Mouse (Mus musculus) heart, adult 8-10 months (tissue): Measurements from ENCODE around the gene Sept12. TPM values are rescaled to one million over a fixed set of nuclear protein-coding genes. Genes with fewer than 3 reads are reported as not detected.

Experiments
- DNase-seq: peaks from one replicate; pipeline ENCODE4 v3.0.0; 2022; ENCODE audit warnings: low spot score
- total RNA-seq, 4 experiments: library from RNA; stranded (reverse); gene quantifications; 2 replicates each; pipeline ENCODE4 v1.2.4; 2022

The Sept12 gene
- total RNA-seq, 4 experiments from 2014 or later, result not detected

DNA sequence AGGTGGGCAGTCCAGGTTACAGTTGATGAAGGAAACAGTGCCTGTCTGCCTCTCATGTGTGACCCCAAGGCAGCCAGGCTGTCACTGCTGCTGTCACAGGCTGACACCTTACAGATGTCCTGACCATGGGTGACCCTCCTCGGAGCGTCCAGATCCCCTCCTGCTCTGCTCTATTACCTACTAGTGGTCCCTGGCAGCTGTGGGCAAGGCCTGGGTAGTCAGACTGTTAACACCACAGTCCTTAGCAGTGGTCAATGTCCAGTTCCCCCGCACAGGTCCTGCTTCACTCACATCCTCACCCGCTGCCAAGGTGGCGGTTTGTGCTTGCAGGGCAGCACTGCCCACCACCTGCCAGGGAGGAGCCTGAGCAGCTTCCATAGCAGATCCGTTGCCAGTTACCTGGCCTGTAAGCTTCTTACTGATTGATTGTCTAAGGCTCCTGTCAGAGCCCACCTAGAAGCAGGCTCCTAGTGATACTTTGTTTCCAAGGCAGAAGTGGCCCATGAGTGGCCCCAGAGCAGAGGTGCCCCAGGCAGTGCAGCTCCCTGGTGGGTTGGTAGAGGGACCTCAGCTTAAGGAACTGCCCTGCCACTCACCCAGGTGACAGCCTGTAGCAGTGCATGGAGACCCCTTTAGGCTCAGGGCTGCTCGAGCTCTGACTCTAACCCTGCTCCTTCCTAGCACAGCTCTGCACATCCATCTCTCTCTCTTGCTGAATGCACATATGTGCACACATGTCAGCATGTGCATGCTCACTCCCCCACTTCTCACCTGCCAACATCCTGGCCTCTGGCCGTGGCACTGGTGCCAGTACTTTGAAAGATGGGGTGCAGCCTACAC, 60.1 kb downstream of the Sept12 start:
- no peak for DNase-seq

Other genes starting within 250 kb of the Sept12 start
- 10 to 100 TPM; 61.1 to 68.9 (median 65.8) TPM for gene Cdip1, start 207.6 kb downstream of the Sept12 start, total RNA-seq
- not detected for gene 4930562C15Rik, start 162.4 kb downstream of the Sept12 start, total RNA-seq
- gene Ubald1, start 117.5 kb downstream of the Sept12 start, total RNA-seq, result 10 to 100 TPM; 14.6 to 20.6 (median 19.2) TPM
- 100 to 1,000 TPM; 166 to 200 (median 185) TPM for gene Mgrn1, start 111.6 kb downstream of the Sept12 start, total RNA-seq
- gene Nudt16l1, start 59.1 kb downstream of the Sept12 start, total RNA-seq, result 10 to 100 TPM; 14.2 to 20.0 (median 16.6) TPM
- gene Anks3, start 33.6 kb downstream of the Sept12 start, total RNA-seq, result 10 to 100 TPM; 10.6 to 13.3 (median 12.2) TPM
- not detected for gene Smim22, start 9.4 kb upstream of the Sept12 start, total RNA-seq
- 10 to 100 TPM; 11.1 to 19.2 (median 14.7) TPM for gene Rogdi, start 15.7 kb upstream of the Sept12 start, total RNA-seq
- gene Glyr1, start 52.0 kb upstream of the Sept12 start, total RNA-seq, result 10 to 100 TPM; 42.2 to 45.5 (median 45.0) TPM
- gene Ubn1, start 52.2 kb upstream of the Sept12 start, total RNA-seq, result 10 to 100 TPM; 18.6 to 25.8 (median 22.3) TPM
- 10 to 100 TPM in 1 of 4 experiments, 1 to 10 TPM in 3; 6.3 to 10.6 (median 8.1) TPM for gene Ppl, start 134.6 kb upstream of the Sept12 start, total RNA-seq
- gene Sec14l5, start 149.3 kb upstream of the Sept12 start, total RNA-seq, result 1 to 10 TPM in 1 of 4 experiments, under 1 TPM in 3; 0.57 to 1.0 (median 0.78) TPM
- gene Nagpa, start 206.2 kb upstream of the Sept12 start, total RNA-seq, result 10 to 100 TPM; 13.8 to 16.8 (median 14.5) TPM
- 10 to 100 TPM; 18.1 to 22.8 (median 20.4) TPM for gene AU021092, start 224.4 kb upstream of the Sept12 start, total RNA-seq
- gene Alg1, start 235.8 kb upstream of the Sept12 start, total RNA-seq, result 10 to 100 TPM; 12.5 to 16.6 (median 14.6) TPM